Mouse (Mus musculus) MEL (cell line): ENCODE results near the gene Prepl. TPM values are rescaled to one million over a fixed set of nuclear protein-coding genes. Genes with fewer than 3 reads are reported as not detected.
A peak's percentile ranks its signal among the peaks of the same experiment; 100 is the strongest.

ENCODE experiments used
- DNase-seq: peaks from one replicate; pipeline ENCODE4 v3.0.0; 2011; ENCODE audit warnings: low read depth, low spot score
- H3K27ac ChIP-seq: 2 replicates; pipeline ENCODE4 v1.5.1; 2012; ENCODE audit warnings: low read depth, mild to moderate bottlenecking, control low read depth, low read length, moderate library complexity; ENCODE audit not compliant: control insufficient read depth
- H3K27me3 ChIP-seq, 2 experiments: fragments of 150-350 bp in 1 of 2; sonication (generic) in 1 of 2; 2 replicates each; pipeline ENCODE4 v1.6.1; 2012; ENCODE audit warnings: low read length in 2 of 2, mild to moderate bottlenecking in 2 of 2, improper control_type of control experiment in 1 of 2, moderate library complexity in 1 of 2; ENCODE audit not compliant: insufficient read depth in 2 of 2, control insufficient read depth in 1 of 2
- H3K36me3 ChIP-seq, 2 experiments: 2 replicates each; pipeline ENCODE4 v1.6.1; 2012 to 2014; ENCODE audit warnings: low read length in 2 of 2, improper control_type of control experiment in 1 of 2, inconsistent platforms in 1 of 2, mild to moderate bottlenecking in 1 of 2; ENCODE audit not compliant: insufficient read depth in 2 of 2, control insufficient read depth in 1 of 2
- H3K4me1 ChIP-seq, 2 experiments: fragments of 150-350 bp in 1 of 2; sonication (generic) in 1 of 2; 2 replicates each; pipeline ENCODE4 v1.6.1; 2012; ENCODE audit warnings: low read length in 2 of 2, improper control_type of control experiment in 1 of 2, mild to moderate bottlenecking in 1 of 2; ENCODE audit not compliant: insufficient read depth in 2 of 2, control insufficient read depth in 1 of 2
- H3K4me3 ChIP-seq, 2 experiments: fragments of 150-350 bp in 1 of 2; sonication (generic) in 1 of 2; 2 replicates each; pipeline ENCODE4 v1.5.1; 2012; ENCODE audit warnings: low read depth in 2 of 2, low read length in 2 of 2, mild to moderate bottlenecking in 2 of 2, moderate library complexity in 2 of 2, control low read depth in 1 of 2, improper control_type of control experiment in 1 of 2; ENCODE audit not compliant: control insufficient read depth in 1 of 2, insufficient read depth in 1 of 2
- H3K79me2 ChIP-seq: 2 replicates; pipeline ENCODE4 v1.6.1; 2012; ENCODE audit warnings: mild to moderate bottlenecking, low read length, moderate library complexity; ENCODE audit not compliant: control insufficient read depth, poor library complexity, insufficient read depth
- H3K9ac ChIP-seq: 2 replicates; pipeline ENCODE4 v1.6.1; 2012; ENCODE audit warnings: low read depth, mild to moderate bottlenecking, control low read depth, low read length, moderate library complexity; ENCODE audit not compliant: control insufficient read depth, poor library complexity, severe bottlenecking
- H3K9me3 ChIP-seq: fragments of 150-350 bp; sonication (generic); replicated peaks from 2 replicates; pipeline ENCODE4 v1.6.1; 2012; ENCODE audit warnings: mild to moderate bottlenecking, low read length, improper control_type of control experiment, moderate library complexity; ENCODE audit not compliant: insufficient read depth
- BHLHE40 ChIP-seq: IDR thresholded peaks from 2 replicates; pipeline ENCODE4 v1.6.1; 2012; ENCODE audit warnings: low read depth, mild to moderate bottlenecking, inconsistent platforms, low read length, improper control_type of control experiment, borderline replicate concordance
- CHD1 ChIP-seq: IDR thresholded peaks from 2 replicates; pipeline ENCODE4 v1.6.1; 2012; ENCODE audit warnings: low read depth, mild to moderate bottlenecking, inconsistent platforms, low read length, improper control_type of control experiment
- ELF1 ChIP-seq: IDR thresholded peaks from 2 replicates; pipeline ENCODE4 v1.6.1; 2014; ENCODE audit warnings: low read depth, mild to moderate bottlenecking, inconsistent platforms, low read length, improper control_type of control experiment, moderate library complexity
- EP300 ChIP-seq, 2 experiments: IDR thresholded peaks; 2 replicates each; pipeline ENCODE4 v1.6.1; 2011; ENCODE audit warnings: improper control_type of control experiment in 2 of 2, low read length in 2 of 2, low read depth in 1 of 2, mild to moderate bottlenecking in 1 of 2
- ETS1 ChIP-seq: IDR thresholded peaks from 2 replicates; pipeline ENCODE4 v1.6.1; 2012; ENCODE audit warnings: low read depth, mild to moderate bottlenecking, inconsistent platforms, low read length, improper control_type of control experiment, moderate library complexity
- GABPA ChIP-seq: IDR thresholded peaks from 2 replicates; pipeline ENCODE4 v1.6.1; 2012; ENCODE audit warnings: low read depth, mild to moderate bottlenecking, inconsistent platforms, low read length, improper control_type of control experiment, moderate library complexity
- GATA1 ChIP-seq: IDR thresholded peaks from 2 replicates; pipeline ENCODE4 v1.6.1; 2011; ENCODE audit warnings: low read depth, low read length, improper control_type of control experiment
- HCFC1 ChIP-seq: IDR thresholded peaks from 2 replicates; pipeline ENCODE4 v1.6.1; 2012; ENCODE audit warnings: low read depth, mild to moderate bottlenecking, inconsistent platforms, low read length, improper control_type of control experiment, moderate library complexity
- MAFK ChIP-seq: IDR thresholded peaks from 2 replicates; pipeline ENCODE4 v1.6.1; 2011; ENCODE audit warnings: low read depth, mild to moderate bottlenecking, low read length, improper control_type of control experiment, borderline replicate concordance
- MAZ ChIP-seq: IDR thresholded peaks from 2 replicates; pipeline ENCODE4 v1.6.1; 2012; ENCODE audit warnings: low read depth, mild to moderate bottlenecking, inconsistent platforms, low read length, improper control_type of control experiment
- MXI1 ChIP-seq: IDR thresholded peaks from 2 replicates; pipeline ENCODE4 v1.6.1; 2011; ENCODE audit warnings: mild to moderate bottlenecking, low read depth, low read length, improper control_type of control experiment
- NELFE ChIP-seq: IDR thresholded peaks from 2 replicates; pipeline ENCODE4 v1.6.1; 2011; ENCODE audit warnings: low read depth, low read length, improper control_type of control experiment
- NRF1 ChIP-seq: IDR thresholded peaks from 2 replicates; pipeline ENCODE4 v1.6.1; 2014; ENCODE audit warnings: low read depth, mild to moderate bottlenecking, inconsistent platforms, low read length, improper control_type of control experiment, moderate library complexity; ENCODE audit not compliant: poor library complexity, insufficient read depth, severe bottlenecking
- POLR2AphosphoS5 ChIP-seq: IDR thresholded peaks from 2 replicates; pipeline ENCODE4 v1.6.1; 2012; ENCODE audit warnings: low read depth, borderline replicate concordance, mild to moderate bottlenecking, inconsistent platforms, low read length, moderate library complexity, mixed read lengths
- RCOR1 ChIP-seq: IDR thresholded peaks from 2 replicates; pipeline ENCODE4 v1.6.1; 2012; ENCODE audit warnings: low read depth, mild to moderate bottlenecking, inconsistent platforms, low read length, improper control_type of control experiment
- SIN3A ChIP-seq: IDR thresholded peaks from 2 replicates; pipeline ENCODE4 v1.6.1; 2012; ENCODE audit warnings: low read length, improper control_type of control experiment, inconsistent platforms
- TCF12 ChIP-seq: IDR thresholded peaks from 2 replicates; pipeline ENCODE4 v1.6.1; 2014; ENCODE audit warnings: low read depth, mild to moderate bottlenecking, inconsistent platforms, low read length, improper control_type of control experiment, moderate library complexity
- UBTF ChIP-seq: IDR thresholded peaks from 2 replicates; pipeline ENCODE4 v1.6.1; 2012; ENCODE audit warnings: low read depth, mild to moderate bottlenecking, inconsistent platforms, low read length, improper control_type of control experiment, moderate library complexity, borderline replicate concordance; ENCODE audit not compliant: insufficient read depth
- USF1 ChIP-seq: IDR thresholded peaks from 2 replicates; pipeline ENCODE4 v1.6.1; 2014; ENCODE audit warnings: low read depth, mild to moderate bottlenecking, inconsistent platforms, low read length, improper control_type of control experiment, moderate library complexity
- ZC3H11A ChIP-seq: IDR thresholded peaks from 2 replicates; pipeline ENCODE4 v1.6.1; 2012; ENCODE audit warnings: low read depth, mild to moderate bottlenecking, inconsistent platforms, low read length, improper control_type of control experiment
- ZNF384 ChIP-seq: IDR thresholded peaks from 2 replicates; pipeline ENCODE4 v1.6.1; 2012; ENCODE audit warnings: low read depth, mild to moderate bottlenecking, inconsistent platforms, low read length, improper control_type of control experiment
- polyA plus RNA-seq, 2 experiments: library from polyadenylated mRNA; stranded (reverse) in 1 of 2; unstranded in 1 of 2; fragments of >175 nt in 1 of 2; fragments of >200 nt in 1 of 2; gene quantifications; 2 replicates each; pipeline versions ENCODE4 v1.2.1 to v1.2.4; 2012; ENCODE audit warnings: low replicate concordance in 2 of 2, low read depth in 1 of 2; ENCODE audit not compliant: insufficient read length in 2 of 2, insufficient read depth in 1 of 2, missing spikeins in 1 of 2
- total RNA-seq: library from RNA; depleted of rRNA; stranded (reverse); fragments of 300-350 nt; gene quantifications from 2 replicates; pipeline ENCODE4 v1.2.3, GENCODE M21; 2012

Gene Prepl
- total and polyA plus RNA-seq, 3 experiments: 12.2 to 23.2 TPM; not detected in 1

GRCm38 (mm10) chr17:85110640-85111039, 20.6 kb upstream of the Prepl start:
- Histone ChIP-seq H3K4me1 (no peaks in the 10 kb centered on the region), H3K79me2 (no peaks in the 10 kb centered on the region), H3K4me3 (no peak overlapping the region), H3K9me3 (no peaks in the 10 kb centered on the region), H3K36me3 (no peaks in the 10 kb centered on the region), H3K27ac (no peak overlapping the region), H3K9ac (no peak overlapping the region), H3K27me3 (no peaks in the 10 kb centered on the region)
- no peak for DNase-seq
- TF ChIP-seq POLR2AphosphoS5: no peak

GRCm38 (mm10) chr17:85103310-85103709, 13.3 kb upstream of the Prepl start:
- peaks cover 0 to 13% of the 10 kb centered on the region in 2 experiments; a peak in 2 of 4 replicates for H3K36me3 ChIP-seq
- peak overlapping the region in 1 of 2 experiments; percentile 24; a peak in 2 of 4 replicates for H3K4me3 ChIP-seq
- H3K4me1 ChIP-seq: peaks cover 3 to 10% of the 10 kb centered on the region in 2 experiments; a peak in 2 of 4 replicates
- H3K27me3 ChIP-seq: no peaks in the 10 kb centered on the region
- peak; percentile 69 for DNase-seq
- TF ChIP-seq HCFC1: no peak
- TF ChIP-seq ETS1: peak; percentile 47; the same call in 1 of the 2 replicates
- TF ChIP-seq MXI1: 0 out of 2 replicates have a peak, but pooled peaks have one; percentile 27
- TF ChIP-seq ZNF384: no peak
- TF ChIP-seq USF1: 0 out of 2 replicates have a peak, but pooled peaks have one; percentile 26
- TF ChIP-seq GATA1: peak; percentile 72
- TF ChIP-seq RCOR1: peak; percentile 35; the same call in 1 of the 2 replicates
- peak; percentile 39 to 53; a peak in 3 of 4 replicates for TF ChIP-seq EP300 (IDR thresholded peaks at IDR 0.05; ENCODE audit: low read depth in 1 of 2, low read length in 2 of 2)
- peak; percentile 52; the same call in 1 of the 2 replicates for TF ChIP-seq BHLHE40
- TF ChIP-seq TCF12: peak; percentile 60; the same call in 1 of the 2 replicates
- TF ChIP-seq GABPA: no peak
- TF ChIP-seq, all 39 proteins: peak for 8
- H3K9ac ChIP-seq: no peak overlapping the region
- H3K27ac ChIP-seq: no peak overlapping the region
- H3K9me3 ChIP-seq: no peaks in the 10 kb centered on the region
- no peaks in the 10 kb centered on the region for H3K79me2 ChIP-seq

GRCm38 (mm10) chr17:85101751-85102150, 11.7 kb upstream of the Prepl start:
- H3K36me3 ChIP-seq: peaks cover 0 to 13% of the 10 kb centered on the region in 2 experiments; a peak in 2 of 4 replicates
- peaks cover 3 to 10% of the 10 kb centered on the region in 2 experiments; a peak in 2 of 4 replicates for H3K4me1 ChIP-seq

More at GRCm38 (mm10) chr17:85101751-85102150, 11.7 kb upstream of the Prepl start:
- Histone ChIP-seq H3K9me3 (no peaks in the 10 kb centered on the region), H3K79me2 (no peaks in the 10 kb centered on the region), H3K4me3 (no peak overlapping the region), H3K27ac (no peak overlapping the region), H3K9ac (no peak overlapping the region), H3K27me3 (no peaks in the 10 kb centered on the region)
- DNase-seq: no peak
- TF ChIP-seq MAFK (no peak), POLR2AphosphoS5 (no peak), BHLHE40 (no peak), ETS1 (no peak), ZC3H11A (no peak), MAZ (no peak), UBTF (no peak), TCF12 (no peak), NRF1 (no peak), ELF1 (no peak), GATA1 (no peak), NELFE (no peak), SIN3A (no peak), CHD1 (no peak), MXI1 (no peak)
- TF ChIP-seq, all 39 proteins: peak for 0
